18 mouse cellular contexts compared by ENCODE assay signal in genomic region chr16:24740714-24741113, GRCm38 (mm10).
DNase-seq lines count a peak whose midpoint lies in the region; ATAC-seq and TF ChIP-seq lines count a peak whose summit lies in the region.
"Had no signal": no experiment of that assay in that cellular context is flagged by ENCODE, and none has a peak within 500 bp of the region (broad histone marks: within the 10 kb centered on the region; RNA-seq: fewer than 3 reads in every experiment).

No protein-coding gene starts in this region.

- H3K36me3 ChIP-seq in forebrain, embryonic 13.5 days (ENCODE audit: poor library complexity, severe bottlenecking): no peaks in the 10 kb centered on the region
- no peaks in the 10 kb centered on the region for H3K36me3 ChIP-seq in forebrain, embryonic 16.5 days (ENCODE audit: control insufficient read depth, insufficient read depth)
- H3K36me3 ChIP-seq in heart, postnatal 0 days (replicated peaks; ENCODE audit: control insufficient read depth, insufficient read depth, low read length): no peaks in the 10 kb centered on the region
- H3K36me3 ChIP-seq in heart, embryonic 11.5 days (ENCODE audit: control insufficient read depth, insufficient read depth, low read length): no peaks in the 10 kb centered on the region
- H3K36me3 ChIP-seq in CH12.LX (replicated peaks in 1 of 2; ENCODE audit: control insufficient read depth in 1 of 2, insufficient read depth in 1 of 2, low read length in 1 of 2): no peaks in the 10 kb centered on the region
- H3K36me3 ChIP-seq: embryonic facial prominence, embryonic 12.5 days had no signal

- H3K27me3 ChIP-seq in forebrain, embryonic 13.5 days: no peaks in the 10 kb centered on the region
- H3K27me3 ChIP-seq in forebrain, embryonic 16.5 days (replicated peaks; ENCODE audit: control insufficient read depth, insufficient read depth, low read length): no peaks in the 10 kb centered on the region
- no peaks in the 10 kb centered on the region for H3K27me3 ChIP-seq in heart, postnatal 0 days (ENCODE audit: control insufficient read depth, insufficient read depth, low read length)
- no peaks in the 10 kb centered on the region for H3K27me3 ChIP-seq in heart, embryonic 11.5 days (ENCODE audit: control insufficient read depth, insufficient read depth, low read length)
- no peaks in the 10 kb centered on the region for H3K27me3 ChIP-seq in CH12.LX (replicated peaks)
- H3K27me3 ChIP-seq: embryonic facial prominence, embryonic 12.5 days had no signal

- no peak overlapping the region for H3K4me3 ChIP-seq in forebrain, embryonic 13.5 days
- H3K4me3 ChIP-seq in forebrain, embryonic 16.5 days (replicated peaks; ENCODE audit: low read length): no peak overlapping the region
- H3K4me3 ChIP-seq in heart, postnatal 0 days (ENCODE audit: low read depth, low read length): no peak overlapping the region
- H3K4me3 ChIP-seq in heart, embryonic 11.5 days (ENCODE audit: low read depth, low read length): no peak overlapping the region
- H3K4me3 ChIP-seq in layer of hippocampus, adult 2 months: no peak overlapping the region
- H3K4me3 ChIP-seq in CH12.LX (replicated peaks in 1 of 3; ENCODE audit: low read depth in 2 of 3, low read length in 2 of 3, poor library complexity in 1 of 3): no peak overlapping the region
- H3K4me3 ChIP-seq: embryonic facial prominence, embryonic 12.5 days had no signal

- no peak overlapping the region for H3K27ac ChIP-seq in forebrain, embryonic 13.5 days
- H3K27ac ChIP-seq in forebrain, embryonic 16.5 days (ENCODE audit: low read length): no peak overlapping the region
- no peak overlapping the region for H3K27ac ChIP-seq in heart, postnatal 0 days (ENCODE audit: low read depth)
- H3K27ac ChIP-seq in heart, embryonic 11.5 days (ENCODE audit: low read depth, low read length): no peak overlapping the region
- H3K27ac ChIP-seq in layer of hippocampus, adult 2 months: peak overlapping the region; percentile 20; the same call in 1 of the 2 replicates
- H3K27ac ChIP-seq in CH12.LX (ENCODE audit: insufficient read depth, low read depth): no peak overlapping the region
- H3K27ac ChIP-seq: embryonic facial prominence, embryonic 12.5 days; hindbrain, embryonic 14.5 days had no signal

- H3K79me2 ChIP-seq in CH12.LX (replicated peaks; ENCODE audit: control insufficient read depth, extremely low read depth, insufficient read depth, poor library complexity, severe bottlenecking): no peaks in the 10 kb centered on the region

- in situ Hi-C loops in CH12.LX (cut with MboI; ENCODE audit: low pct_ligation_motif_present, low pct_unique_long_range_greater_than_20kb, low sequenced_read_pairs): loop anchor here (10.0 kb wide), 1 partner anchor 756 kb away; the partner anchor contains the start of genes Bcl6 and Gm37419

- TF ChIP-seq EP300 in heart, postnatal 0 days (IDR thresholded peaks at IDR 0.05; ENCODE audit: low read depth): no peak
- no peak for TF ChIP-seq EP300 in CH12.LX (IDR thresholded peaks at IDR 0.05; ENCODE audit: low read length)

- no peak overlapping the region for H3K4me2 ChIP-seq in forebrain, embryonic 13.5 days
- H3K4me2 ChIP-seq in forebrain, embryonic 16.5 days (ENCODE audit: low read length): no peak overlapping the region
- H3K4me2 ChIP-seq in heart, postnatal 0 days (ENCODE audit: low read depth, low read length): no peak overlapping the region
- H3K4me2 ChIP-seq in heart, embryonic 11.5 days: no peak overlapping the region
- H3K4me2 ChIP-seq in CH12.LX (ENCODE audit: insufficient read depth, low read depth, poor library complexity, severe bottlenecking): no peak overlapping the region
- H3K4me2 ChIP-seq: embryonic facial prominence, embryonic 12.5 days; hindbrain, embryonic 14.5 days had no signal

- H3K4me1 ChIP-seq in forebrain, embryonic 13.5 days: peaks cover 19% of the 10 kb centered on the region
- 0 out of 2 replicates have a peak, but pooled peaks cover 3% of the 10 kb centered on the region for H3K4me1 ChIP-seq in forebrain, embryonic 16.5 days (replicated peaks; ENCODE audit: control insufficient read depth, insufficient read depth, low read length)
- peaks cover 18% of the 10 kb centered on the region; the same call in 1 of the 2 replicates for H3K4me1 ChIP-seq in heart, postnatal 0 days (ENCODE audit: control insufficient read depth, insufficient read depth)
- peaks cover 30% of the 10 kb centered on the region for H3K4me1 ChIP-seq in heart, embryonic 11.5 days (ENCODE audit: control insufficient read depth, insufficient read depth, low read length)
- peaks cover 16 to 44% of the 10 kb centered on the region in 2 experiments for H3K4me1 ChIP-seq in CH12.LX (ENCODE audit: control insufficient read depth in 1 of 2, insufficient read depth in 2 of 2)

- H3K9ac ChIP-seq in forebrain, embryonic 13.5 days: no peak overlapping the region
- no peak overlapping the region for H3K9ac ChIP-seq in forebrain, embryonic 16.5 days (replicated peaks; ENCODE audit: low read depth, low read length)
- no peak overlapping the region for H3K9ac ChIP-seq in heart, postnatal 0 days (replicated peaks; ENCODE audit: low read depth, low read length)
- no peak overlapping the region for H3K9ac ChIP-seq in heart, embryonic 11.5 days (ENCODE audit: low read depth, low read length)
- H3K9ac ChIP-seq in CH12.LX (ENCODE audit: insufficient read depth, low read depth): no peak overlapping the region
- H3K9ac ChIP-seq: embryonic facial prominence, embryonic 12.5 days; hindbrain, embryonic 14.5 days had no signal

- dilution Hi-C loops in CH12.LX (cut with MboI; ENCODE audit: extremely low pct_ligation_motif_present, extremely low pct_unique_long_range_greater_than_20kb, low sequenced_read_pairs): no loop called here

- no peak for DNase-seq in heart, postnatal 0 days (ENCODE audit: low spot score)
- DNase-seq in layer of hippocampus, adult 2 months (ENCODE audit: low spot score in 2 of 2): no peak
- DNase-seq in layer of hippocampus, adult 9-10 months (ENCODE audit: low spot score): no peak
- no peak for DNase-seq in CH12.LX (ENCODE audit: extremely low read depth)
- DNase-seq in right cerebral cortex, postnatal 25 days: no peak
- DNase-seq: adrenal gland, postnatal 10 days; B cell, adult 2 months; cerebellum, adult 11-12 months; cerebellum, adult 9-10 months; cerebellum, postnatal 25 days; gastrocnemius, postnatal 14 days; heart, postnatal 14 days had no signal

- ATAC-seq in forebrain, embryonic 13.5 days: 0 out of 2 replicates have a peak, but pooled peaks have one; percentile 33
- no peak for ATAC-seq in forebrain, embryonic 16.5 days
- no peak for ATAC-seq in heart, postnatal 0 days (ENCODE audit: insufficient read depth, low read depth)
- ATAC-seq in heart, embryonic 11.5 days (replicated peaks; ENCODE audit: insufficient number of reproducible peaks, low FRiP score, low TSS enrichment): no peak
- ATAC-seq: CD4-positive, CD25-positive, alpha-beta regulatory T cell, adult 4 months had no signal

- TF ChIP-seq CTCF in heart, postnatal 0 days (IDR thresholded peaks at IDR 0.05; ENCODE audit: low read depth): peak; percentile 11; the same call in 1 of the 2 replicates
- TF ChIP-seq CTCF in layer of hippocampus, adult 2 months (conservative IDR thresholded peaks at IDR 0.05): peak; percentile 60
- TF ChIP-seq CTCF in CH12.LX (conservative IDR thresholded peaks at IDR 0.05 in 1 of 2, IDR thresholded peaks at IDR 0.05 in 1 of 2; ENCODE audit: low read depth in 2 of 2, low read length in 2 of 2): peak in 1 of 2 experiments; percentile 22; a peak in 2 of 4 replicates

- TF ChIP-seq RAD21 in CH12.LX (IDR thresholded peaks at IDR 0.05; ENCODE audit: low read depth, low read length): peak; percentile 24

- no peak for TF ChIP-seq POLR2A in CH12.LX (IDR thresholded peaks at IDR 0.05; ENCODE audit: low read depth, low read length)

- WGBS in forebrain, embryonic 13.5 days: 81% methylated on average over 4 of the region's 4 CpGs
- 73% methylated on average over 4 of the region's 4 CpGs for WGBS in forebrain, embryonic 16.5 days
- 89% methylated on average over 4 of the region's 4 CpGs for WGBS in heart, postnatal 0 days
- 88% methylated on average over 4 of the region's 4 CpGs for WGBS in heart, embryonic 11.5 days (ENCODE audit: insufficient replicate concordance)

- no peaks in the 10 kb centered on the region for H3K9me3 ChIP-seq in forebrain, embryonic 13.5 days (replicated peaks)
- H3K9me3 ChIP-seq in forebrain, embryonic 16.5 days (ENCODE audit: control insufficient read depth, low read length): no peaks in the 10 kb centered on the region
- no peaks in the 10 kb centered on the region for H3K9me3 ChIP-seq in heart, postnatal 0 days (replicated peaks; ENCODE audit: control insufficient read depth, low read length)
- H3K9me3 ChIP-seq in heart, embryonic 11.5 days (replicated peaks; ENCODE audit: control insufficient read depth, low read length): no peaks in the 10 kb centered on the region
- no peaks in the 10 kb centered on the region for H3K9me3 ChIP-seq in CH12.LX (replicated peaks; ENCODE audit: low read length)
- H3K9me3 ChIP-seq: embryonic facial prominence, embryonic 12.5 days had no signal

TF ChIP-seq in CH12.LX, 34 proteins besides CTCF, POLR2A, EP300 and RAD21:
- TF ChIP-seq RCOR1 (conservative IDR thresholded peaks at IDR 0.05; ENCODE audit: low read depth, low read length) (no peak), SMC3 (IDR thresholded peaks at IDR 0.05; ENCODE audit: low read depth, low read length) (no peak), MAFK (IDR thresholded peaks at IDR 0.05; ENCODE audit: insufficient replicate concordance, low read length) (no peak), CHD2 (IDR thresholded peaks at IDR 0.05; ENCODE audit: low read length) (no peak), GABPA (IDR thresholded peaks at IDR 0.05; ENCODE audit: insufficient replicate concordance, low read depth, low read length) (no peak), ZMIZ1 (IDR thresholded peaks at IDR 0.05; ENCODE audit: low read depth, low read length) (no peak), ZKSCAN1 (IDR thresholded peaks at IDR 0.05; ENCODE audit: borderline replicate concordance, low read depth, low read length) (no peak), CHD1 (IDR thresholded peaks at IDR 0.05; ENCODE audit: low read depth, low read length) (no peak), USF1 (IDR thresholded peaks at IDR 0.05; ENCODE audit: low read depth, low read length) (no peak), MEF2A (IDR thresholded peaks at IDR 0.05; ENCODE audit: borderline replicate concordance, low read depth, low read length) (no peak), JUND (conservative IDR thresholded peaks at IDR 0.05; ENCODE audit: low read depth, low read length) (no peak)
